Mouse (Mus musculus) natural killer cell, adult 2 months (primary cell): Measurements from ENCODE around the gene Camta2.

Experiments
- DNase-seq, 2 experiments: peaks; one replicate each; pipeline ENCODE4 v3.0.0; 2022; ENCODE audit warnings: low spot score in 2 of 2

Camta2 gene

DNA sequence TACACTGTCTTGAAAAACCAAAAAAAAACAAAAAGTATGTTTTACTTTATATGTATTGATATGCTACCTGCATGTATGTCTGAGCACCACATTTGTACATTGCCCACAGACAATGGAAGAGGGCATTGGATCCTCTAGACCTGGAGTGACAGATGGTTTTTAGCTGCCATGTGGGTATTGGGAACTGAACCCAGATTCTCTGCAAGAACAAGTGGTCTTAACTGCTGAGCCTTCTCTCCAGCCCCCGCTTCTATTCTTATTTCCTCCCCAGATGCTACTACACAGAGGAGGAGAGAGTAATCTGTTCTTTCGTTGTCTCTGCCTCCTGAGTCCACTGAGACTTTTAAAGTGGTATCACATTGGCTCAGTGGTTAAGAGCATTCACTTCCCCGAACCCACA lies 5.6 kb upstream of the Camta2 start:
- no peak for DNase-seq

DNA sequence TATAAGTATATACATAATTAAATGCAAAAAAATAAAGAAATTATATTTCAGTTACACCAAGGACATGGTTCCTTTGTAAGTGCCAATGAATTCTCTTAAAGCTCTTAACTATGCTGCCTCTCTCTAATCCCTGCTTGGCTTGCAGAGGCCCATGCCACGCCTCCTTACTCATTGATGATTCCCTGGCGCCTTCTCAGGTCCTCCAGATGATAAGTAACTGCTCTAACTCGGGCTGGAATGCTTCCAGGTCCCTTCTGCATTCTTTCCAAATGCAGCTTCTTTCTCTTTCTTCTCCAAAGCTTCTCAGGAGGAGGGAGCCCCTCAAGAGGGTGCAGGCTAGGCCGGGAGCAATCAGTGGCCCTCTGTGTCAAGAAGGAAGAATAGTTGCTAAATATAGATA lies 1.7 kb upstream of the Camta2 start:
- DNase-seq, result no peak

DNA sequence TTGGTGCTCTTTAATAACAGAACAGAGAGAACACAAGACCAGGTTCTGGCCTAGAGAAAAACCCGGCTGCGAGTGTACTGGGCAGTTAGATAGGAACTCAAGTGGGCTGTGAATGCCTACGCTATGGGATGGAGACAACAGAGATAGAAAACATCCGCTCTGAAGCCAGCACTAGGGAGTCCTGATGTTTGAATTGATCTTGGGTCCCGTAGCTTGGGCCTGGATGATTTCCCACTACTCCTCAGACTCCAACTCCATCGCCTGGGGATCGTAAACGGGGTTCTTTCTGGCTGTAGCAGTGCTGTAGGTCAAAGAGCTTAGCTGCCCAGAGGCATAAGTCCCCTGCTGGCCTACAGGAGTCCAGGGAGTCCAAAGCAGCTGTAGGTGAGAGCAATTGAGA lies 467 bp upstream of the Camta2 start:
- DNase-seq, result no peak

DNA sequence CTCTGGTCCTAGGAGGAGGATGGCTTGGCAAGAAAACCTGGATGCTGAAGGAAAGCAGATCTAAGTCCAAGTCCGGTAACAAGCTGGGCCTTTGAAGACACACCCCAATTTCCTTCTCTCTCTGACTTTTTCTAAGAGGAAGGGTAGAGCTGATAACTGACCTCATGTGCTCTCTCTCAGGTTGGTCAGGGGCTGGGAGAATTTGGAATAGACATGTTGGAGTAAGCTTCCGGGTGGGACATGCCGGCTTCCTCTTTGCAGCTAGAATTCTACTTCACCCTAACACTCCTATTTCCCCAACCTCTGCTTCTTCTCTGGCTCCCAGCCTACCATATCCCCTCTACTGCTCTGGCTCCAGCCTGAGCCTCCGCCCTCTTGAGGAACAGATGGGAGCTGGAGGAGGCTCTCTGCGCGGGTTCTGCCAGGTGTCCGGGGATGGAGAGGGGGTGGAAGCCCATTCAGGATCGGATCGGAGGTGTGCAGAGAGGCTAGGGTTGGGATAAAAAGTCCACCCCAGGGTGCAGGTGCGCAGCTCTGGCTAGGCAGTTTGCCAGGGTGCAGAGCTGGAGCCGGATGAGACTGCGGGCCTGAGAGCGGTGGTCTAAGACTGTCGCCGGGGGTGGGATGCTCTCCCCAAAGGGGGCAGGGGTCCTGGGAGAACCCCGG lies 871 bp downstream of the Camta2 start:
- no peak for DNase-seq

DNA sequence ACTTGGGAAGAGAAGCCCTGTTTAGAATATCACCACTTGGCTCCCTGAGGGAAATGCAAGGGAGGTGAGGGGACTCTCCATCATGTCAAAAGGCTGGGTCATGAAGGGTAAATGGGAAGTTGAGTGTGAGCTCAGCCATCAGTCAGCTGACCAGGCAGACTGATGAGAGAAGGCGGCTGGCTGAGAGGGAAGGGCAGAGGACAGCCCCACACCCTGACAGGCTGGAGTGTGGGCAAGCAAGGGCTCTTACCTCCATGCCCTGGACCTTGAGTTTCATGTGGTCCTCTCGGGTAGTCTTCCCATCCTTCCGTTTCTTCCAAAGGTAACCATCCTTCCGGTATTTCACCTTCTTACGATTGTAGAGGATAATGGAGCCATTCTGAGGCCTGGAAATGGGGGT lies 4.3 kb downstream of the Camta2 start:
- DNase-seq, result no peak

DNA sequence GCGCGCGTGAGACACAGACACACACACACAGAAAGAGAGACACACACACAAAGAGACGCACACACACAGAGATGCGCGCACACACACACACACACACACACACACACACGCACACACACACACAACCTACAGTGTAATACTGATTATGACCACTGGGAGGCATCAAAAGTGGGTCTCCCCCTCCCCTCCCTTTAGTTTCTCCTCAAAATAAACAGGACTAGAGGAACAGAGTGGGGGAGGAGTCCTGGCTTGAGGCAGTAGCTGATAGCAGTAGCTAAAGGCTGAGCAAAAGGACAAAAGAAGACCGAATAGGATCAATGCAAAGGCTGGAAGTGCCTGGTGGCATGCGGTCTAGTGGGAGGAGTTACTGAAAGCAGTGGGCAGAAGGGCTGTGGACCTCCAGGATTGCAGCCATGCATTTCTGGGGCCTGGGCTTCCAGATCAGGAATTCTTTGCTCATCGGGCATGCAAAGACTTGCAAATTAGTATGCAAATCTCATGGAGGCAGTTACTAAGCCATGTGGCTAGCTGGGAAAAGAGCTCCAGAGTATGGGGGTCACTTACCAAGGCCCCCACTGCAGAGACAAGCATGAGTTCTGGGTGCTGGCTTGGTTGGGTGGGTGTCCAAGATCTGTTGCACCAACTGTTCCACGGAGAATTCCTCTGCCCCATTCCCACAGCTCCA lies 5.9 kb downstream of the Camta2 start:
- peak; percentile 21 to 34 for DNase-seq

DNA sequence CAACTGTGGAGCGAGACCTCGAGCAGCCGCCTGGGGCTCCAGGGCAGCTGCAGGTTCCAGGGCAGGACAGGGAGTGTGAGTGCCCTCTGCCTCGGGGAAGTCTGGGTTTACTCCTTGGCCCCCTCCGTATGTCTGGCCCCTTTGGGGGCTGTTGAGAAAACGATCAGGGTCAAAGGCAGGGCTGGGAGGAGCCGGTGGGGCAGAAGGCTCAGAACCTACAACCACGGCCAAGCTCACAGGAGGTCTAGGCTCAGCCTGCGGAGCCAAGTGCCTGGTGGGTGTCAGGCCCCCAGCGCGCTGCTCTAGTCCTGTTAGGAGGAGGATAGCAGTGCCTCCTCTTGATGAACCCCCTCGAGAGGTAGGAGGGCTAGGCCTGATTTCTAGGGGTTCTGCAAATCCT lies 6.7 kb downstream of the Camta2 start:
- no peak for DNase-seq

DNA sequence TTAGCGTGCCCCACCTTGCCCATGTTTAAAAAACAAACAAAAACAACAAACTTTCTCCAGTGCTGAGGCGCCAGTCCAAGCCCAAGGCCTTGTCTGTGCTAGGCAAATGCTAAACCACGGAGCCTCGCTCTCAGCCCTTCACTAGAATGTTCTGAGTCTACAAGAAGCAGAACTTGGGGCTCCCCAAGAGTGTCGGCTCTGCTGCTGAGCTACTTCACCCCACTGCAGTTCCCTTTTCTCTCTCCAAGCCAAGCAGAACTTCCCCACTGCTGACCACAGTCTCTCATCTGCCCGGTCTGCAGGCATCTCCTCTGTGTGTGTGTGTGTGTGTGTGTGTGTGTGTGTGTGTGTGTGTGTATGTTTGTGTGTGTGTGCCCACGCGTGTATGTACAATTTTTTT lies 8.0 kb downstream of the Camta2 start:
- DNase-seq, result peak in 1 of 2 experiments; percentile 56

DNA sequence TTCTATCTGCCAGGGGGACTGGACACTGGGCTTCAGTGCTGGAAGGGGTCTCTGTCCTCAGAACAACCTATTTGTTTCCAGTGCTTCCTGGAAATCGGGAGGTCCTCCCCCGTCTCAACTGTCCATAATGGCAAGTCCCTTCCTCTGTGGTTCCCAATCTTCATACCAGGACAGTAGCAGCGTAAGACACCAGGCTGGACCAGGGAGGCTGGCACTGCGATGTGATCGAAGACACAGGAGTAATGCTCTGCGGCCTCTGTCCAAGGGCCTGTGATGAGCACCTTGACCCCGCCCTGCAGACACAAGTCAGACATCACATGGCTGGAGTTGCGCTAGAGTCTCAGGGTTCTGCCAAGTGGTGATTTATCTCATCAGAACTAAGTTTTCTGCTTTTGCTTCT lies 8.5 kb downstream of the Camta2 start:
- DNase-seq, result no peak

DNA sequence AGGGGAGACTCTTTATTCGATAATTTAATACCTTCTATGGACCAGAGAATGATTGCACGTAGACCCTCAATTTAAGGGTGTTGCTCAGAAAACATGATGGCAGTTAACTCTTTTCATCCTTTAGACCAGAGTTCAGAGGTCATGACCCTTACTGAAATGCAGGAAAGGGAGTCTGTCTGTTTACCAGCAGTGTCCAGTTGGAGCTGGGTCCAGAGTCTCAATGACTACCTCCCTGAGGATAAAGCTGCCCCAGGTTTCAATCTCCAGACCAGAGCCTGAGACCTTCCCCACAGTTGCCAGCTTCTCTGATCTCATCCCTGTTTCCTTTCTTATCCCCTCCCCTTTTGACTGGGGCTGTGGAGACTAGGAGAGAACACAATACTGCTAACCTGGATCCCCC lies 9.3 kb downstream of the Camta2 start:
- DNase-seq, result no peak

DNA sequence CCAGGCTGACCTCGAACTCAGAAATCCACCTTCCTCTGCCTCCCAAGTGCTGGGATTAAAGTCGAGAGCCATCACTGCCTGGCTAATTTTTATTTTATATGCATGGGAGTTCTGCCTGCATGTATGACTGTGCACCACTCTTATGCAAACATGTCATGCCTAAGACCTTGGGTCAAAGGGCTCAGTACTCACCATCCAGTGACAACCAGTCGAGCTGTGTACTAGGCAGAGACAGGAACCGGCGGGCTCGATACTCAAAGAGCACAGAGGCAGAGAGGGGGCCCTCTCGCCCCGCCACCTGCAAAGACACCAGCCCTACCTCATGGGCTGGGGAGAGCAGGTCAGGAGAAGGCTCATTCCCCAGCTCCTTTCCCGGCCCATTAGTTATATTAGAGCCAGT lies 9.8 kb downstream of the Camta2 start:
- DNase-seq, result no peak

DNA sequence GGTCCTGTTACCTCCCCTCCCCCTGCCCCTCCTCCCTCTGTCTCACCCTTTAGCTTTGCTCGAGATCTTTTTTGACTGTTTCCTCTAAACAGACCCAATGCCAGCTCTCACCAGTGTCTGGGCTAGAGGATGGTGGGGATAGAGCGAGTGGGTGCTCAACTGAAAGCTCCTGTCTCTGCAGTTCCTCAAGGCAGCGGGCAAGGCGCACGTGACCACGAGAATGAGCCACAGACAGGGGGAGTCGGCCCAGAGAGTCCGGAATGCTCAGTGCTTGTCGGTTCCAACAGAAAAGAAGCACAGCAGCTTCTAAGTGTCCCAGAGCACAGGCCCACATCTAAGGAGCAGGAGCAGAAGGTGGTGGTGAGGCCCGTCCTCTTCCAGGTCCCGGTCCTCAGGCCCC lies 13.4 kb downstream of the Camta2 start:
- no peak for DNase-seq

DNA sequence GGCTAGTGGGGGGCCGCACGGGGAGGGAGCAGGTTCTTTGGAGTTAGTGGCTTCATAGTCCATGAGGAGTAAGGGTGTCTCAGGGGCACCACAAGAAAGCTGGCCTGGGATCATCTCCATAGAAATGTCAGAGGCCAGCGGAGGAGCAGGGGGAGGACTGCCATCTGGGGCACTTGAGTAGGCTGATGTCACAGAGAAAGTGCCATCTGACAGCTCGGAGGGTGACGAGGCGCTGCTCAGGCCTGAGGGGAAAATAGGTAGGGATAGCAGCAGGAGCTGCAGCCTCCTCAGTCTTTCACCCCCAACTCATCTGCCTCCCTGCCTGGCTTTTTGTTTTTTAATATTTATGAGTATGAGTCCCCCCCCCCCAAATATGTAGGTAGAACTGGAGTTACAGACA lies 13.9 kb downstream of the Camta2 start:
- DNase-seq, result no peak

DNA sequence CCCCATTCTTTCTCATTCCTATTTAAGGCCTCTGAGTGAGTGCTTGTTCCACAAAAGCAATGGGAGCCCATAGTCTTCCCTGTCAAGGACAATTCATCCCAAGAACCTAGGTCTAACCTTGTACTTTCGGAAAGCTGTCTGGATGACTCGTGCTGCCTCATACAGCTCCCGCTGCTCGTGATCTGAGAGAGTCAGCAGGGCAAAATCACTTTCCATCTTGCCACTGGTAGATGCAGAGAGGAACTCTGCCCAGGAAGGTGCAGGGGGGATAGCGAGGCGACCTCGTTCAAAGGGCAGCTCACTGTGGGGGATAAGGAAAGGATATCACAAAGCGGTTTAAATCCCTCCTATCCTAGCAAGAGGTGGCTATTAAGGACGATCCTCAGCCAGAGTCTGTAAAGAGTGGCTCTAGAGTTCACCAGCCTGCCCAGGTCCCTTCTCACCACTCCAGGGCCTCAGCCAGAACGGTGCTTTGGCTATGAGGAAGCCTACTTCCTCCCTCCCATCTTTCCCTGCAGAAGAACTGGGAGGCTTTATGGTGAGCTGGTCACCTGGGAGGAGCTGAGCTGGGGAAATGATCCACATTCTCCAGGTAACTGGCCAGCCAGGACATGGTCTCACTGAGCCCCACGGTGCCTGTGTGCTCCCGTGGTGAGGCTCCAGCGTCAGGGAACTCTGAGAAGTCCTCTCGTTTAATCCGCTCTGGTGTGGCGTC lies 16.4 kb downstream of the Camta2 start:
- DNase-seq, result no peak

DNA sequence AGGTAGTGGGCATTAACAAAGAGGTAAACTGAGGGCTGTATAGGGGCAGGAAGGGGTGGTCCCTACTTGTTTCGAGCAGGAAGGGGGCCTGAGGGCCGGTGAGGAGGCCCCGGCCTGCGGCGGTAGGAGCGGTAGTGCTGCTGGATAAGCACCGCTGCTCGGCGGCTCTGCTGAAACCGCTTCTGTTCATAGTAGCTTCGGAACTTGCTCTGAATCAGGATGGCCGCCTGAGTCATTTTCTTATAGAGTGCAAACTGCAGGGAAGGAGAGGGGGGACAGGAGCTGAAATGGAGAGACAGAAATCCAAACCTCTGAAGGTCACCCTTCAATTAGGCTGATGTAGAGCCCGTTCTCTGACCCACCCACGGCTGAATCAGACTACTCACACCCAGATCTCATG lies 17.4 kb downstream of the Camta2 start:
- DNase-seq, result no peak

DNA sequence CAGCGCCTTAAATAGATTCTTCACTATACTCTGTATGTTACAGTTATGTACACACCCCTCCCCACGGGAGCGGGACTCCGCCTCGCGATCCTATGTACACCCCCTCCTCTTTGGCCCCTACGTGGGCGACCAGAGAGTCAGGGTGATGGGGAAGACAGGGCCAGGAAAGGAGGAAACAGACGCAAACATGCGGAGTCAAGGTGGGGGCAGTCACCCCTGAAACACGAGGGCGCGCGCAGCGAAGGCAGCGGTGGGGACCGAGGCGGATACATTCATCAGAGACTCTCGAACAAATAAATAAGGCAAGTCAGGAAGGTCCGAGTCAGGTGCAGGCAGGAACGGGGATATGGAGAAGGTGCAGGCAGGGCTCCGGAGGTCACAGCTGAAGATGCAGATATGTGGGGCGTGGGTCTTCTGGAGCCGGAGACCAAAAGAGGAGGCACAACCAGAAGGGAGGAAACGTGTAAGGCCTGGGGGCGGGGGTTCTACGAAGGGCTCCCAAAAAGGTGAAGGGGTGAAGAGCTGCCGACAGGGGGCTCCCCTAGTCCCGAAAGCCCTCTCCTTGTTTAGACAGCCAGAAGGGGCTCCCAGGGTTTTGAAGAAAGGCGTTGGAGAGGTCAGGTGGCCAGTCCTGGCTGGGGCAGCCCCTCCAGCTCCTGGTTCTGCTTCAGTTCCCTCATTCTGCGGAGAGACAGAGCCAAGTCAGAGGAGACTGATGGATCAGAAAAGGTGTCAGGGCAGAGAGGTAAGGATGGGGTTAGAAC lies 18.1 kb downstream of the Camta2 start:
- DNase-seq, result peak; percentile 57 to 82

DNA sequence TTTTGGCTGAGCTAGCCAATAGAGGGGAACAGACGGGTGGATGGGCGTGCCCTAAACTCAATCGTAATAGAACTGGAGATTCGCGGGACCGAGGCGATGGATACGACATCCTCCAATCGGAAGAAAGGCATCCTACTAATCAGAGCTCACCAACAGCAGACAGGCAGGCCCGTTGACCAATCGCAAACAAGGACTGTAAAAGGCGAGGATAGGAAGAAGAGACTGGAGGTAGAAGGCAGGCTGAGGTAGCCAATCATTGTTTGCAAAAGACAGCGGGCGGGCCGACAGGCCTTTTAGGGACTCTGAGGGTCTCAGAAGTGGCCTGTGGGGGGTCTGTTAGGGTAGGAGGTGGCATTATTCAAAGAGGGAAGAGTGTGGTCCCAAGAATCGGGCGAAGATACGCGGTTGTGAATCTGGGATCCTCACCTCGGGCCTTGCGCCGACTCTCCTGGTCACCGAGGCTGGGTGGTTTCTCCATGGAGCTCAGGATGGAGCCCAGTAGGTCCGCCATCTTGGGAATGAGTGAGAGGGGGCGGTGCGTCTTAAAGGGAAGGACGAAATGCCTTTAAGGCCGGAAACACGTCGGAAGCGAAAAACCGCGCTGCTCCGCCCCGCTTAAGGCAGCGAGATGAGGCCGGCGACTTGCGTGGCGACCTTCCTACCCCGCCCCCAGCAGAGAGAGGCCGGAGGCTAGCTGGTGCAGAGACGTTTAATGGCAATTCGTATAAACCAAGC lies 19.0 kb downstream of the Camta2 start, which contains the start of gene Spag7:
Gene Spag7 (minus strand): TSS at position 646 of the 735 bp plus-strand sequence.
- DNase-seq, result peak; percentile 93 to 95

DNA sequence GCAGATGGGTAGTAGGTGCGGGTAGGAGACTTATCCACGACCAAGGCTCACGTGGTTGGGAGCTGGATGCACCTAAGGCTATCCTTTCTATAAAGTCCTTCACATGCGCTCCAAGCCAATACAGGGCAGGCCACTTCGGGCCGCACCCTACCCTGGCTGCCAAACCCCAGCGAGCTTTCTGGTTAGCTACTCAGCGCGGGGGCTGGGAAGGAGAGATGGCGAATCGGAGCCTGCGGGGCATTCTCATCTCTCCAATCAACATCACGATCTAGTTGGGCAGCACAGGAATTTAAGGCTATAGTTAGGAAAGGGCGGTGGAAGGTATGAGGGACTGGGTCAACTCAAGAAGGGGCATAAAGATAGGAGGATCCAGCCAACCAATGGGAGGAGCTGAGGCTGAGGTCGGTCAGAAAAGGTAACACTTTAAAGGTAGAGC lies 19.6 kb downstream of the Camta2 start:
- DNase-seq, result no peak

DNA sequence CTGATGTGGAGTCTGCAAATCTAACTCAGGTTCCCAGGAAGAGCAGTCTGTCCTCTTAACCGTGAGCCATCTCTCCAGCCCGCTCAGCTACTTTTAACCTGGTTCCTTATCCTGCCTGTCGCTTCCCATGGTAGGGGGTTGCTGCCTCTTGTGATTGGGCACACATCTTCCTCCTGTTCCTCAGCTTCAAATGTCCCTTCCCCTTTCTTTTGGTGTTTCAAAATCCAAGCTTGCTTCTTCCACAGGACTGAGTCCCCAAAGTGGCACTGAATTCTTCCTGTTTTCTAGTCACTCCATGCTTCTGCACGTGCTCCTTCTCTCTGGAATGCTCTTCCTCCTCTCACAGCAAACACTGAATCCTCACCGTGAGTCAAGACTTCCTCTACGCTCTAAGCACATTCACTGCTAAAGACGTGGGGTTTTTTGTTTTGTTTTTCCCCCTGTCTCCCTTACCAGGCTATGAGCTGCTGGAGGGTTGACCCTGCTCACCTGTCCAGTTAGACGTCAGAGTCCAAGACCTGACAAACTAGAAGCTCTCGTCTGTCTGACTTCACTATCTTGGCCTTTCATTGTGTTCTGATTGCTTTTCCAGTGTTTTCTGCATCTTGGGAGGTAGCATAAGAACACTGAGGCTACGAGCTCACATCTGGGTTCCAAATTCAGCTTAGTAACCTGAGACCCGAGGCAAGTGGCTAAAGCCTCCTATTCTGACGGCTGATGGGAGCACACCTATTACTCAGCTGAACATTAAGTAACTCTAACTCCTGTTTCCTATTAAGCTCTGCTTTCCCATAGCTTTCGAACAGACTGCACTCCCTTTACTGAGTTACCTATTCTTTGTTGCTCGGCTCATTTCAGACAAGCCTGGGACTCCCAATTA lies 20.4 kb downstream of the Camta2 start:
- no peak for DNase-seq

DNA sequence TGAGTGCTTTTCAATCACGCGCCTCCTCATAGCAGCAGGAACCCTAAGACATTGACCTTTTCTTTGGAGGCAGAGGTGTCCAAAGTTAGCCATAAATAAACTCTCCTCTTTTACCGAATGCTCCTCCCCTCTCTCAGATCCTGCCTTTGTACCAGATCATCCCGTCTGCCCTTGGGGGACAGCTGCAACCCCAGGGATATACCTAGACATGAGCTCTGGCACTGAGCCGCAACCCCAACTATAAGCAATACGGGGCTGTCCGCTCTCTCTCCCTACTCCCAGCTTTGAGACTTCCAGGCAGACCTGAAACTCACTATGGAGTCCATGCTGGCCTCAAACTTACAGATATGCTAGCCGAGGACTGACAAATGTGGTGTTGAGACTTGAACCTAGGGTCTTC lies 21.2 kb downstream of the Camta2 start:
- no peak for DNase-seq

DNA sequence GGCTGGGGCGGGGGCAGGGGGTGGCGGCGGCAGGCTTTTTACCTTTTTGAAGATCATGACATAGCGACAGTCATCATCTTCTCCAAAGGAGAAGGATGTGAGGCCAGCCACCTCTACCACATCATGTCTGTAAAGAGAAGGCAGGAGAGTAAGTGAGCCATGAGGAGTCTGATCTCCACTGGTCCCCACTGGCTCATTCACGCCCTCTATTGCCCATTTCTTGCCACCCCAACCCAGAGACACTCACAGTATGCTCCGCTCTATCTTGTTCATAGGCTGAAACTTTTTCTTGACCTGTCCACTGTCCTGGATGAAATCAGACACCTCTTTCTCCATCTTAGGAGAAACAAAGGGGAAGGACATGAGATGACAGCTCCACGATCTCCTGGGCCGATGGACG lies 23.2 kb downstream of the Camta2 start:
- DNase-seq, result no peak
